Mouse (Mus musculus) myocyte (in vitro differentiated cells): ENCODE measurements around the gene Prlr. TPM values are rescaled to one million over a fixed set of nuclear protein-coding genes. Genes with fewer than 3 reads are reported as not detected.

Experiments used
- H3K27me3 ChIP-seq: one replicate; pipeline ENCODE4 v1.6.1; 2011; ENCODE audit not compliant: control insufficient read depth, insufficient read depth, insufficient read length
- H3K36me3 ChIP-seq: one replicate; pipeline ENCODE4 v1.6.1; 2011; ENCODE audit not compliant: control insufficient read depth, insufficient read depth
- H3K4me2 ChIP-seq: one replicate; pipeline ENCODE4 v1.6.1; 2011; ENCODE audit warnings: low read depth, control low read depth
- H3K4me3 ChIP-seq: one replicate; pipeline ENCODE4 v1.5.1; 2011; ENCODE audit warnings: mild to moderate bottlenecking, control low read depth, moderate library complexity
- H3K79me2 ChIP-seq: one replicate; pipeline ENCODE4 v1.6.1; 2011; ENCODE audit not compliant: control insufficient read depth, insufficient read depth
- H3ac ChIP-seq: one replicate; pipeline ENCODE4 v1.6.1; 2011; ENCODE audit not compliant: control insufficient read depth, insufficient read length
- CEBPB ChIP-seq: IDR thresholded peaks from 2 replicates; pipeline ENCODE4 v1.6.1; 2011; ENCODE audit warnings: mild to moderate bottlenecking, moderate library complexity; ENCODE audit not compliant: poor library complexity, insufficient read depth, severe bottlenecking
- E2F4 ChIP-seq: IDR thresholded peaks from one replicate; pipeline ENCODE4 v1.6.1; 2011; ENCODE audit warnings: mild to moderate bottlenecking, control low read depth, moderate library complexity; ENCODE audit not compliant: insufficient read depth
- MAX ChIP-seq: IDR thresholded peaks from one replicate; pipeline ENCODE4 v1.6.1; 2011; ENCODE audit warnings: low read depth, mild to moderate bottlenecking, control low read depth
- MYOD1 ChIP-seq, 3 experiments: IDR thresholded peaks; one replicate each; pipeline ENCODE4 v1.6.1; 2011; ENCODE audit warnings: control low read depth in 2 of 3, low read depth in 2 of 3, mild to moderate bottlenecking in 2 of 3, moderate library complexity in 1 of 3; ENCODE audit not compliant: insufficient read length in 2 of 3, control insufficient read depth in 1 of 3
- MYOG ChIP-seq, 3 experiments: IDR thresholded peaks; one replicate each; pipeline ENCODE4 v1.6.1; 2011; ENCODE audit warnings: control low read depth in 2 of 3, low read depth in 2 of 3, mild to moderate bottlenecking in 2 of 3; ENCODE audit not compliant: insufficient read length in 2 of 3, control insufficient read depth in 1 of 3, insufficient read depth in 1 of 3
- POLR2A ChIP-seq: IDR thresholded peaks from one replicate; pipeline ENCODE4 v1.6.1; 2011; ENCODE audit warnings: low read depth, mild to moderate bottlenecking, control low read depth, moderate library complexity; ENCODE audit not compliant: insufficient read length
- POLR2AphosphoS2 ChIP-seq: IDR thresholded peaks from one replicate; pipeline ENCODE4 v1.6.1; 2011; ENCODE audit warnings: low read depth, control low read depth; ENCODE audit not compliant: insufficient read length
- REST ChIP-seq: IDR thresholded peaks from one replicate; pipeline ENCODE4 v1.6.1; 2011; ENCODE audit warnings: mild to moderate bottlenecking, control low read depth, moderate library complexity; ENCODE audit not compliant: insufficient read depth, insufficient read length
- SRF ChIP-seq: IDR thresholded peaks from one replicate; pipeline ENCODE4 v1.6.1; 2011; ENCODE audit warnings: low read depth; ENCODE audit not compliant: control insufficient read depth, insufficient read length
- TCF12 ChIP-seq: IDR thresholded peaks from one replicate; pipeline ENCODE4 v1.6.1; 2011; ENCODE audit warnings: mild to moderate bottlenecking, control low read depth; ENCODE audit not compliant: poor library complexity, insufficient read depth, severe bottlenecking
- TCF3 ChIP-seq: IDR thresholded peaks from one replicate; pipeline ENCODE4 v1.6.1; 2011; ENCODE audit warnings: low read depth, control low read depth; ENCODE audit not compliant: insufficient read length
- USF1 ChIP-seq: IDR thresholded peaks from one replicate; pipeline ENCODE4 v1.6.1; 2011; ENCODE audit warnings: low read depth, mild to moderate bottlenecking, control low read depth, moderate library complexity
- polyA plus RNA-seq: library from polyadenylated mRNA; unstranded; fragments of >200 nt; fragmentation: generic; extraction: Trizol; gene quantifications from one replicate; pipeline ENCODE4 v1.2.1, GENCODE M21; 2012; ENCODE audit warnings: missing spikeins

Prlr gene
- polyA plus RNA-seq, 1 experiment = not detected

GRCm38 (mm10) chr15:10223614-10224155 is 46.6 kb downstream of the Prlr start:
- H3ac ChIP-seq = no peak overlapping the region

GRCm38 (mm10) chr15:10225701-10226100 is 48.7 kb downstream of the Prlr start:
- no peak overlapping the region for H3ac ChIP-seq
- H3K4me2 ChIP-seq = no peak overlapping the region
- H3K79me2 ChIP-seq = no peaks in the 10 kb centered on the region

More at GRCm38 (mm10) chr15:10223614-10224155, 46.6 kb downstream of the Prlr start:
- no peak overlapping the region for H3K4me3 ChIP-seq
- no peak for TF ChIP-seq TCF3
- no peak for TF ChIP-seq REST
- TF ChIP-seq POLR2AphosphoS2 = no peak
- no peak for TF ChIP-seq CEBPB
- no peak for TF ChIP-seq USF1
- no peak for TF ChIP-seq POLR2A
- TF ChIP-seq MAX = no peak
- TF ChIP-seq MYOG (IDR thresholded peaks at IDR 0.05; ENCODE audit: control insufficient read depth in 1 of 3, insufficient read depth in 1 of 3, insufficient read length in 2 of 3, low read depth in 2 of 3) = no peak
- TF ChIP-seq SRF = no peak
- no peak for TF ChIP-seq TCF12
- no peak for TF ChIP-seq MYOD1 (IDR thresholded peaks at IDR 0.05; ENCODE audit: control insufficient read depth in 1 of 3, insufficient read length in 2 of 3, low read depth in 2 of 3)
- no peak for TF ChIP-seq E2F4
- H3K79me2 ChIP-seq = no peaks in the 10 kb centered on the region
- no peak overlapping the region for H3K4me2 ChIP-seq
- no peaks in the 10 kb centered on the region for H3K36me3 ChIP-seq
- no peaks in the 10 kb centered on the region for H3K27me3 ChIP-seq

GRCm38 (mm10) chr15:10228636-10229035 is 51.6 kb downstream of the Prlr start:
- H3K4me3 ChIP-seq = no peak overlapping the region
- no peak for TF ChIP-seq MAX
- TF ChIP-seq E2F4 = no peak
- no peaks in the 10 kb centered on the region for H3K79me2 ChIP-seq
- no peaks in the 10 kb centered on the region for H3K36me3 ChIP-seq
- H3K4me2 ChIP-seq = no peak overlapping the region
- no peak overlapping the region for H3ac ChIP-seq
- H3K27me3 ChIP-seq = no peaks in the 10 kb centered on the region

More at GRCm38 (mm10) chr15:10225701-10226100, 48.7 kb downstream of the Prlr start:
- H3K36me3 ChIP-seq = no peaks in the 10 kb centered on the region
- no peak for TF ChIP-seq MAX
- no peak for TF ChIP-seq USF1
- TF ChIP-seq MYOG (IDR thresholded peaks at IDR 0.05; ENCODE audit: control insufficient read depth in 1 of 3, insufficient read depth in 1 of 3, insufficient read length in 2 of 3, low read depth in 2 of 3) = no peak
- TF ChIP-seq E2F4 = no peak
- TF ChIP-seq TCF12 = no peak
- TF ChIP-seq POLR2AphosphoS2 = no peak
- no peak for TF ChIP-seq SRF
- no peak for TF ChIP-seq TCF3
- TF ChIP-seq CEBPB = no peak
- no peak for TF ChIP-seq POLR2A
- TF ChIP-seq REST = no peak
- TF ChIP-seq MYOD1 (IDR thresholded peaks at IDR 0.05; ENCODE audit: control insufficient read depth in 1 of 3, insufficient read length in 2 of 3, low read depth in 2 of 3) = no peak
- no peaks in the 10 kb centered on the region for H3K27me3 ChIP-seq
- no peak overlapping the region for H3K4me3 ChIP-seq

- H3K36me3 ChIP-seq = no peaks in the 10 kb centered on the region
- TF ChIP-seq MYOG (IDR thresholded peaks at IDR 0.05; ENCODE audit: control insufficient read depth in 1 of 3, insufficient read depth in 1 of 3, insufficient read length in 2 of 3, low read depth in 2 of 3) = no peak
- TF ChIP-seq TCF12 = no peak
- no peak for TF ChIP-seq SRF
- TF ChIP-seq TCF3 = no peak
- TF ChIP-seq E2F4 = no peak
- TF ChIP-seq USF1 = no peak
- no peak for TF ChIP-seq MYOD1 (IDR thresholded peaks at IDR 0.05; ENCODE audit: control insufficient read depth in 1 of 3, insufficient read length in 2 of 3, low read depth in 2 of 3)
- no peak for TF ChIP-seq CEBPB
- TF ChIP-seq MAX = no peak
- TF ChIP-seq POLR2A = no peak
- TF ChIP-seq REST = no peak
- TF ChIP-seq POLR2AphosphoS2 = no peak
- H3K27me3 ChIP-seq = peaks cover 10% of the 10 kb centered on the region
- no peak overlapping the region for H3ac ChIP-seq
- no peaks in the 10 kb centered on the region for H3K79me2 ChIP-seq
- no peak overlapping the region for H3K4me3 ChIP-seq
- H3K4me2 ChIP-seq = no peak overlapping the region
Measured at GRCm38 (mm10) chr15:10235977-10236376, 58.9 kb downstream of the Prlr start.

- Histone ChIP-seq H3K27me3 (peaks cover 10% of the 10 kb centered on the region), H3ac (no peak overlapping the region), H3K36me3 (no peaks in the 10 kb centered on the region)
Measured at GRCm38 (mm10) chr15:10236812-10237211, 59.8 kb downstream of the Prlr start.

More at GRCm38 (mm10) chr15:10236812-10237211, 59.8 kb downstream of the Prlr start:
- H3K4me2 ChIP-seq = no peak overlapping the region
- no peak for TF ChIP-seq TCF12
- H3K4me3 ChIP-seq = no peak overlapping the region
- no peaks in the 10 kb centered on the region for H3K79me2 ChIP-seq
